8 mouse cellular contexts compared by ENCODE assay signal in genomic region chr7:88276914-88277765, GRCm38 (mm10). TPM values are rescaled to one million over a fixed set of nuclear protein-coding genes. Genes with fewer than 3 reads are reported as not detected.
A peak's percentile ranks its signal among the peaks of the same experiment; 100 is the strongest.
DNase-seq lines count a peak whose midpoint lies in the region; ATAC-seq and TF ChIP-seq lines count a peak whose summit lies in the region.

No protein-coding gene starts in this region.

- H3K9ac ChIP-seq in forebrain, embryonic 11.5 days (ENCODE audit: low read length): peak overlapping the region; percentile 49; the same call in 1 of the 2 replicates
- no peak overlapping the region for H3K9ac ChIP-seq in stomach, embryonic 15.5 days

- H3K4me3 ChIP-seq in left cerebral cortex, adult 2 months: peak overlapping the region; percentile 54
- H3K4me3 ChIP-seq in forebrain, embryonic 11.5 days (ENCODE audit: low read depth, low read length): peak overlapping the region; percentile 36
- peak overlapping the region; percentile 95 for H3K4me3 ChIP-seq in megakaryocyte, embryonic 14.5 days (replicated peaks)
- H3K4me3 ChIP-seq in stomach, embryonic 15.5 days (replicated peaks): peak overlapping the region; percentile 65

- H3K36me3 ChIP-seq in forebrain, embryonic 11.5 days (ENCODE audit: control insufficient read depth, insufficient read depth, low read length): no peaks in the 10 kb centered on the region
- peaks cover 13% of the 10 kb centered on the region for H3K36me3 ChIP-seq in megakaryocyte, embryonic 14.5 days (replicated peaks; ENCODE audit: low read length)
- no peaks in the 10 kb centered on the region for H3K36me3 ChIP-seq in stomach, embryonic 15.5 days

- no peaks in the 10 kb centered on the region; the same call in 1 of the 2 replicates for H3K27me3 ChIP-seq in forebrain, embryonic 11.5 days (ENCODE audit: control insufficient read depth, insufficient read depth, low read length)
- no peaks in the 10 kb centered on the region for H3K27me3 ChIP-seq in megakaryocyte, embryonic 14.5 days (replicated peaks)
- no peaks in the 10 kb centered on the region for H3K27me3 ChIP-seq in stomach, embryonic 15.5 days (replicated peaks)

- H3K4me2 ChIP-seq in forebrain, embryonic 11.5 days (ENCODE audit: low read depth, low read length, severe bottlenecking): peak overlapping the region; percentile 88
- H3K4me2 ChIP-seq in stomach, embryonic 15.5 days: peak overlapping the region; percentile 92

- no peak for TF ChIP-seq CTCF in left cerebral cortex, adult 2 months (IDR thresholded peaks at IDR 0.05)

- no peaks in the 10 kb centered on the region for H3K9me3 ChIP-seq in forebrain, embryonic 11.5 days (ENCODE audit: control insufficient read depth, low read length)
- H3K9me3 ChIP-seq in megakaryocyte, embryonic 14.5 days: no peaks in the 10 kb centered on the region
- H3K9me3 ChIP-seq in stomach, embryonic 15.5 days: no peaks in the 10 kb centered on the region

- intact Hi-C loops in left cerebral cortex, adult 2 months (cut with DNase I): no loop called here

- whole genome bisulfite sequencing in forebrain, embryonic 11.5 days: 30% methylated on average over 7 of the region's 7 CpGs
- WGBS in stomach, embryonic 15.5 days: 44% methylated on average over 7 of the region's 7 CpGs

- H3K27ac ChIP-seq in left cerebral cortex, adult 2 months: peak overlapping the region; percentile 44
- H3K27ac ChIP-seq in forebrain, embryonic 11.5 days (ENCODE audit: low read depth, low read length): no peak overlapping the region
- H3K27ac ChIP-seq in stomach, embryonic 15.5 days: peak overlapping the region; percentile 91

- DNase-seq in left cerebral cortex, adult 2 months (ENCODE audit: extremely low spot score in 1 of 2, low spot score in 2 of 2): no peak
- DNase-seq in left cerebral cortex, adult 18-20 months (ENCODE audit: low spot score in 2 of 2): no peak
- DNase-seq in forebrain, embryonic 11.5 days (ENCODE audit: low spot score): no peak
- DNase-seq in cerebellum, postnatal 4 days (ENCODE audit: low spot score in 2 of 2): no peak
- DNase-seq in cerebellum, postnatal 36 days: no peak

- H3K4me1 ChIP-seq in forebrain, embryonic 11.5 days (replicated peaks; ENCODE audit: control insufficient read depth, insufficient read depth, low read length): no peaks in the 10 kb centered on the region; the same call in 1 of the 2 replicates
- peaks cover 27% of the 10 kb centered on the region for H3K4me1 ChIP-seq in megakaryocyte, embryonic 14.5 days
- H3K4me1 ChIP-seq in stomach, embryonic 15.5 days: no peaks in the 10 kb centered on the region

- ATAC-seq in forebrain, embryonic 11.5 days (replicated peaks; ENCODE audit: low FRiP score): no peak
- peak; percentile 17 for ATAC-seq in inflammation-experienced regulatory T-cells, adult 6 months
- ATAC-seq in stomach, embryonic 15.5 days (ENCODE audit: insufficient read depth, low FRiP score, low read depth): no peak

RNA-seq across cellular contexts. Expression of gene Ctsc, which starts 0.7 kb away (rescaled TPM):
- total RNA-seq in left cerebral cortex, adult 2 months (2021): 1 to 10 TPM; 8.7 to 9.6 TPM
- 10 to 100 TPM in 1 of 2 experiments, 1 to 10 TPM in 1; 8.5 to 11.1 TPM for total RNA-seq in left cerebral cortex, adult 18-20 months (2021)
- polyA plus RNA-seq in forebrain, embryonic 11.5 days (2014; fragmentation: Nextera tagmentation; extraction: Ambion mirVana): 18.3 and 19.6 TPM in 2 replicates
- polyA plus RNA-seq in inflammation-experienced regulatory T-cells, adult 6 months (2017; shearing (Covaris generic)): 100 to 1,000 TPM in 1 of 3 experiments, 10 to 100 TPM in 2; 96.7 to 143 (median 97.0) TPM
- 25.8 and 40.6 TPM in 2 replicates for polyA plus RNA-seq in megakaryocyte, embryonic 14.5 days (2012; ENCODE audit: insufficient read depth, low replicate concordance)
- polyA plus RNA-seq in stomach, embryonic 15.5 days (2015; fragmentation: Nextera tagmentation; extraction: Ambion mirVana): 110 and 114 TPM in 2 replicates

Comparison
In these comparisons a context has a peak if more than half of its experiments do, and no peak if none do; other contexts are left out.
1. H3K4me3 ChIP-seq: peak in every context shown above with its lines; median percentile 95 in megakaryocyte, embryonic 14.5 days; 65 in stomach, embryonic 15.5 days; 54 in left cerebral cortex, adult 2 months; 36 in forebrain, embryonic 11.5 days.